Mouse (Mus musculus) lung, adult 2 months (tissue): Measurements from ENCODE around the gene Zfp978. TPM values are rescaled to one million over a fixed set of nuclear protein-coding genes. Genes with fewer than 3 reads are reported as not detected.
"Not testable (repeated sequence)": the region's sequence is repeated elsewhere in the genome, so short reads cannot be mapped to it uniquely, and the experiment has no call there.

Source experiments
- DNase-seq: peaks from one replicate; pipeline ENCODE4 v3.0.0; 2022
- H3K4me1 ChIP-seq: fragments of 200-500 bp; 2 replicates; pipeline ENCODE4 v1.6.1; 2011; ENCODE audit warnings: low read length; ENCODE audit not compliant: control insufficient read depth, insufficient read depth
- H3K4me3 ChIP-seq: fragments of 200-500 bp; replicated peaks from 2 replicates; pipeline ENCODE3; 2011; ENCODE audit warnings: low read depth, mild to moderate bottlenecking, control low read depth, low read length; ENCODE audit errors: extremely low read depth
- WGBS: fragments of 180-500 bp; shearing (Covaris S2); methylation state at CpG from one replicate; pipeline ENCODE4 v1.1.7; 2018; 5-methylcytosine and 5-hydroxymethylcytosine counted together
- polyA plus RNA-seq: library from polyadenylated mRNA; depleted of rRNA; stranded (reverse); fragments of >200 nt; gene quantifications from 2 replicates; pipeline ENCODE4 v1.2.3, GENCODE M21; 2012

Zfp978 gene
- polyA plus RNA-seq, 1 experiment: not detected

DNA sequence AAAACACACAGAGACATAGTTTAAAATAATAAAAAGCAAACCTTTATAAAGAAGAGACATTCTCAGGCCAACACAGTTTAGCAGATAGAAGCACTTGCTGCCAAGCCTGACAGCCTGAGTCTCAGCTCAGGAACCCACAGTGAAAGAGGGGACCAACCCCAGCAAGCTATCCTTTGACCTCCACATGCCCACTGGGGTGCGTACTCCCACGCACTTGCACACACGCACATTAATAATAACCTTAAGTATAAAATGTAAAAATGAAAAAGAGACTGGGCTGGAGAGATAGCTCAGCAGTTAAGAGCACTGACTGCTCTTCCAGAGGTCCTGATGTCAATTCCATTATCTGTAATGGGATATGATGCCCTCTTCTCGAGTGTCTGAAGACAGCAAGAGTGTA lies 13.8 kb upstream of the Zfp978 start:
- not testable (repeated sequence) for H3K4me3 ChIP-seq, DNase-seq, H3K4me1 ChIP-seq
- 66% methylated on average over 4 of the region's 4 CpGs for WGBS

DNA sequence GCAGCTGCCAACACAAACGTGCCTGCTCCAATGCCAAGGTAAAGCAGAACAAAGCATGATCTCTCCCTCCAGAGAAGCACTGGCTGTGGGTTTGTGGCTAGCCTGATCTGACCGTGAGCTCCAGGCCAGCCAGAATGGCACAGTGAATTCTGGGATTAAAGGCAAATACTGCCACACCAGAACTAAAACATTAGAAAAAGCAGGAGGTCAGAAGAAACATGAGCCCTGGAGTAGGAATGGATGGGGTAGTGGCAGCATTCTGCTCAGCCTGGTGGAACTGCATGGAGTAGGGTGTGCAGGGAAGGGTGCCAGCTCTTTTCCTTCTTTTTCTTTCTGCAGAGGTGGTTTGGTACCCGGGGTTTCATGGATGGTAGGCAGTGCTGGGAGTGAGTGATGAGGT lies 13.2 kb upstream of the Zfp978 start:
- not testable (repeated sequence) for DNase-seq, H3K4me1 ChIP-seq, H3K4me3 ChIP-seq
- 75% methylated on average over 2 of the region's 3 CpGs for WGBS

DNA sequence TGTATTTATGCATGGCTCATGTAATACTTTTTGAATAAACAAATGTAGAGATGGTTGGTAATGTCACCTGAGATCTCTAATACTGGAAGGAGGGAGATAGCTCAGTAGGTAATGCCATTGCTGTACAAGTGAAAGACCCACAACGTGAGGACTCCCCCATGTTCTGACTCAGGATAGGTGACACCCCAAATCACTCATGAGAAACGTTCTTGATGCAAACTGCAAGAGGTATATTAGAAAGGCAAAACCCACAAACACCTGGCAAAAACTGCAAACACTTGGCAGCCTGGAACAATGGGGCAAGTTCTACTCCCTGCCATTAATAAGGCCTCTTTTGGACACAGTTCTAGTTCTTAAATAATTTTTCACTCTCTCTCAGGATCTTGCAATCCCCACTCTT lies 12.7 kb upstream of the Zfp978 start:
- not testable (repeated sequence) for H3K4me1 ChIP-seq, H3K4me3 ChIP-seq, DNase-seq
- 62% methylated on average over 2 of the region's 2 CpGs for WGBS

GRCm38 (mm10) chr4:147348906-147349686 lies 12.0 kb upstream of the Zfp978 start:
- not testable (repeated sequence) for DNase-seq
- 88% methylated on average over 18 of the region's 19 CpGs for WGBS

DNA sequence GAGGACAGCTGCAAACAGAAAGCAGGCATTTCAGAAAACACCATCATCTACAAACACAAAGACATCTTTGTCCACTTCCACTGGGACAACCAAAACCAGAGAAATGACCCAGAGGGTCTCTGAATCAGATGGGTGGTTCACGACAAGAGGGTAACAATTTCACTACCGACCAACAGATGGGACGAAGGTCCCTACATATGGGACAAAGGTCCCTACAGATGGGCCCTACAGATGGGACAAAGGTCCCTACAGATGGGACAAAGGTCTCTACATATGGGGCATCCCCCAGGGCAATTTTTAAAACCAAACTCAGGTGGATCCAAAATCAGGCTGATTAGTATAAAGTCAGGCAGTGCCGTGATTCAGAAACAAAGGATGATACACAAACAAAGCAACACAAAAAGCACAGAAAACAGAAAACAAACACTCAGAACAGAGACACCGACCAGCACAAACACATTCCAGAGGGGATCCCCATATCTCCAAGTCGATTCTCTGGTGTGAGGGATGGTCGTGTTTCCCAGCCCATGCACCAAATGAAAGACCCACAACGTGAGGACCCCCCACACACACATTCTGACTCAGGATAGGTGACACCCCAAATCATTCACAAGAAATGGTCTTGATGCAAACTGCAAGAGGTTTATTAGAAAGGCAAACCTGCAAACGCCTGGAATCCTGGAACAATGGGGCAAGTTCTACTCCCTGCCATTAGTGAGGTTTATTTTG lies 11.3 kb upstream of the Zfp978 start:
- DNase-seq, H3K4me3 ChIP-seq, H3K4me1 ChIP-seq: not testable (repeated sequence)
- 77% methylated on average over 9 of the region's 9 CpGs for WGBS

More at GRCm38 (mm10) chr4:147348906-147349686, 12.0 kb upstream of the Zfp978 start:
- H3K4me3 ChIP-seq, H3K4me1 ChIP-seq: not testable (repeated sequence)

DNA sequence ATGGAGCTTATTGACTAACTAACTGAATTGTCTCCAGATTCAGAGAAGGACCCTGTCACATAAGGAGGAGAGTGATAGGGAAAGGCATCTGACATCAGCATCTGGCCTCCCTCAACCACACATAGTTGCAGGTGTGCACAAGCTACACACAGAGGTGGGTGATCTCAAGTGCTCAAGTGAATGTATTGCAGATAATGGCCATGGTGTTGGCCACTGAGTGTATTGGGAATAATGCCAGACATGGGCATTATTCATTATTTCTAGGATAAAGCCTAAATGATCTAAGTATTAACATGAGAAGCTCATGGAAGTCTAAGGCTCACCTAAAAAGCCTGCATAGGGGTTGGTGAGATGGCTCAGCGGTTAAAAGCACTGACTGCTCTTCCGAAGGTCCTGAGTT lies 10.6 kb upstream of the Zfp978 start:
- H3K4me3 ChIP-seq, H3K4me1 ChIP-seq, DNase-seq: not testable (repeated sequence)
- WGBS: 77% methylated on average over 2 of the region's 2 CpGs

DNA sequence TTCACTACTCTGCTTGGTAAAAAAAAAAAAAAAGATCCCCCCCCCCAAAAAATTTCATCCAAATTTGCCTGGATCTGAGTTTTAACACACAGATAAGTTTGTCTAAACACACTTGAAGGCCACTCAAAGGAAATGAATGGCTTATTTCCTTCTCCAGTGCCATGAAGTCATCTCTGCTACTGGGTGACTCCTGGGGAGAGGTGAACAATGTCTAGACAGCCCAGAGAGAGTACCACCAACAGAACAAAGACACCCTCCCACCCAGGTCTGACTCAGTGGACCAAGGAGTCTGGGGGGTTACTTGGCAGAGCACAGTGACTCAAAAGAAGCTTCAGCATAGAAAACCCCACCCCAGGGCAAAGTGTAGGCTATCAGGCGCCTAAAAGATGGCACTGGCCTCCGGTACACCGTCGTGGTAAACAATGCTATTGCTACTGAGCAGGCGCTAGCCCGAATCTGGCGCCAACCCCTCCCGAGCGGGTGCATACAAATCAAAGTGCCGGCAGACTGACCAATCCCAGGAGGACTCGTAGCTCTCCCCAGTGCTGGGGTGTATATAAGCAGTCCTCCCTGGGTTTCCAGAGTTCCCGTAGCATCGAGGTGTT lies 9.6 kb upstream of the Zfp978 start:
- H3K4me1 ChIP-seq, DNase-seq, H3K4me3 ChIP-seq: not testable (repeated sequence)
- 80% methylated on average over 11 of the region's 13 CpGs for WGBS

DNA sequence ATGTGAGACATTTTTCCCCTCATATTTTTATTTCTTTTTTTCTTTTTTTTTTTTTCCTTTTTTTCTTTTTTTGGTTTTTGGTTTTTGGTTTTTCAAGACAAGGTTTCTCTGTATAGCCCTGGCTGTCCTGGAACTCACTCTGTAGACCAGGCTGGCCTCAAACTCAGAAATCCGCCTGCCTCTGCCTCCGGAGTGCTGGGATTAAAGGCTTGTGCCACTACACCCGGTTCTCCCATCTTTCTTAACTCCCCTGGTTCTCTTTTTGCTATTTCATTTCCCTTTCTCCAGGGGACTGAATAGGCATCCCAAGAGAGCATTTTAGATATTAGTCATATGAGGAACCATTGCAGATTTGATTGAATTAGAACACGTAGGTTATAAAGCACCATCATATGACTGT lies 7.5 kb upstream of the Zfp978 start:
- not testable (repeated sequence) for H3K4me3 ChIP-seq, H3K4me1 ChIP-seq, DNase-seq
- WGBS: 70% methylated on average over 4 of the region's 4 CpGs

DNA sequence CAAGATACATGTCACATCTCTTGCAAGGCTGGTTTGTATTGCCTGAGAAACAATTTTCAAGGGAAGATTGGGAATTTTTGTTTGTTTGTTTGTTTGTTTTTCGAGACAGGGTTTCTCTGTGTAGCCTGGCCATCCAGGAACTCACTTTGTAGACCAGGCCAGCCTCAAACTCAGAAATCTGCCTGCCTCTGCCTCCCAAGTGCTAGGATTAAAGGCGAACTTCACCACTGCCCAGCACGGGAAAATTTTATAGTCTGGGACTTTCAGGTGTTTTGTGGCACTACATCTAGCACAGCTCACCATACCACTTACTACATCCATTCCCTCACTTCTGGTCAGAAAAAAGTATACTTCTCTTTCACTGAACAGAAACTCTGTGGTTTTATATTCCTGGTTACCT lies 5.1 kb upstream of the Zfp978 start:
- WGBS: no CpG with 5 or more reads among the region's 3 CpGs
- not testable (repeated sequence) for H3K4me3 ChIP-seq, H3K4me1 ChIP-seq, DNase-seq

GRCm38 (mm10) chr4:147357195-147357594 lies 3.9 kb upstream of the Zfp978 start:
- WGBS: no CpG with 5 or more reads among the region's 2 CpGs

GRCm38 (mm10) chr4:147361872-147362271 lies 769 bp downstream of the Zfp978 start:
- no CpG with 5 or more reads among the region's 1 CpGs for WGBS
- not testable (repeated sequence) for H3K4me1 ChIP-seq, DNase-seq, H3K4me3 ChIP-seq

More at GRCm38 (mm10) chr4:147357195-147357594, 3.9 kb upstream of the Zfp978 start:
- H3K4me3 ChIP-seq, DNase-seq, H3K4me1 ChIP-seq: not testable (repeated sequence)

- H3K4me1 ChIP-seq, DNase-seq, H3K4me3 ChIP-seq: not testable (repeated sequence)
- no CpG with 5 or more reads among the region's 2 CpGs for WGBS
Measured at GRCm38 (mm10) chr4:147369564-147369963, 8.5 kb downstream of the Zfp978 start.

- DNase-seq, H3K4me3 ChIP-seq: not testable (repeated sequence)
- 83% methylated on average over 4 of the region's 4 CpGs for WGBS
Measured at GRCm38 (mm10) chr4:147383199-147383598, 22.1 kb downstream of the Zfp978 start.

GRCm38 (mm10) chr4:147397201-147397600 lies 36.1 kb downstream of the Zfp978 start:
- WGBS: 78% methylated on average over 3 of the region's 3 CpGs
- DNase-seq, H3K4me1 ChIP-seq, H3K4me3 ChIP-seq: not testable (repeated sequence)

More at GRCm38 (mm10) chr4:147383199-147383598, 22.1 kb downstream of the Zfp978 start:
- H3K4me1 ChIP-seq: not testable (repeated sequence)

DNA sequence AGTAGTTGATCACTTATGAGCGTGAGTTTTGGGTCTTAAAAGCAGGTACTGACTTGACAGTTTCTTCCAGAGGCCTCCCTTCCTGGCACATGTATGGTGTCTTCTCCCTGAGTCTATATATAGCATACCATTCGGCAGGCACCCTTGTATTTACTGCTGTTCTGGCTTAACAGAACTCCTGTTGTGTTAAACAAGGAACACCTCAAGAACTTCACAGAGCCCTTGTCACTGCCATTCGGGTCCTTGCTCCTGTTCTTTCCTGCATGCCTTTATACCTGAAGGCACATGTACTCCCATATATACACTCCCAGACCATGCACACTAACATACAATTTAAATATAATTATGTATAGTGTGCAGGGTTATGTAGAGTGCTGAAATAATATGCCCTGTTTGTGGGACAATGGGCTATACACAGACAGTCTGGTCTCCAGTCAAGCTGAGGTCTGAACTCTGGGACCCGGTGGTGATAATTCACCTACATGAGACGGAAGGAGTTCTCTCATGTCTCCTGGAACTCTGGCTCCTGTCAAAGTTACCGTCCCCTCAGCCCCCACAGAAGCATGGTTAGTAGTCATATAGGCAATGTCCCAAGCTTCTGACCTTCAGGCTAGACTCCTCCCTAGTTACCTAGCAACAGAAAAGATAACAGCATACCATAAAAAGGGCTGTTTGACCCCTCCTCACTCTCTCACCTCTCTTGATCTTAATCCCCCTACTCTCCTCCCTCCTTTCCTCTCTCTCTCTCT lies 37.0 kb downstream of the Zfp978 start:
- not testable (repeated sequence) for H3K4me3 ChIP-seq, DNase-seq, H3K4me1 ChIP-seq
- 73% methylated on average over 6 of the region's 6 CpGs for WGBS
